Mouse (Mus musculus): ENCODE data around the gene Tmem98.
A peak's percentile ranks its signal among the peaks of the same experiment; 100 is the strongest.

Gene Tmem98

GRCm38 (mm10) chr11:80809993-80810821 lies at the start of gene Tmem98:
Gene Tmem98 (plus strand): TSS chr11:80810175.
- peak; percentile 26 for DNase-seq (ENCODE audit: low read depth, low spot score)

DNA sequence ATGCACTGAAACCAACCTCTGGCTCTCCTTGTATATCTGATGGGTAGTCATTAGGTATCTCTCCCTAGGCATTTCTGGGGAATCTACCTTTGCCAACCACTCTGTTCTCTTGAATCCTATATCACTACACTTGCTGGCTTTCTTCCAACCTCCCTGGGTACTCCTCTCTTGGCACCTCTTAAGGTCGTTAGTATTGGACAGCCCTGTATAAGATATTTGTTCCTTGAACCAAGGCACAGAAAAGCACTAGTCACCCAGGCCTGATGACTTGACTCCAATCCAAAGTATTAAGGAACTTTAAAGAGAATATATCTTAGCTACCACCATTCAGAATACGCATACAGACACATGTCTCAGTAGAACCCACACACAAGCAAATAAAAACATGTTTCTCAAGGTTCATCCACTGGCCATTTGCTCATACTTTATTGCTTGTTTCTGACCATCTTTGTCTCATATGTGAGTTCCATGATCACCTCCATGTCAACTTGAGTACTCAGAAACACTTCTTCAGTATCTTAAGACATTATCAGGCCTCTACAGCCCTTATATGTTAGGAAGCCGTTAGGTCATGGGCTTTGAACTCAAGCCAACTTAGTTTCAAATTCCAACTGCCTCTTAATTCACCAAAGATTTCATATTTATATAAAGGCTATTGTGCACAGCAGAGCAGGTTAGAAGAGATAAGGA lies 48.5 kb upstream of the Tmem98 start:
- DNase-seq (ENCODE audit: low read depth, low spot score), result no peak

GRCm38 (mm10) chr11:80762066-80762465 lies 47.9 kb upstream of the Tmem98 start:
- no peak for DNase-seq (ENCODE audit: low read depth, low spot score)

- no peak for DNase-seq (ENCODE audit: low read depth, low spot score)
Observed at GRCm38 (mm10) chr11:80766068-80766467, 43.9 kb upstream of the Tmem98 start.

DNA sequence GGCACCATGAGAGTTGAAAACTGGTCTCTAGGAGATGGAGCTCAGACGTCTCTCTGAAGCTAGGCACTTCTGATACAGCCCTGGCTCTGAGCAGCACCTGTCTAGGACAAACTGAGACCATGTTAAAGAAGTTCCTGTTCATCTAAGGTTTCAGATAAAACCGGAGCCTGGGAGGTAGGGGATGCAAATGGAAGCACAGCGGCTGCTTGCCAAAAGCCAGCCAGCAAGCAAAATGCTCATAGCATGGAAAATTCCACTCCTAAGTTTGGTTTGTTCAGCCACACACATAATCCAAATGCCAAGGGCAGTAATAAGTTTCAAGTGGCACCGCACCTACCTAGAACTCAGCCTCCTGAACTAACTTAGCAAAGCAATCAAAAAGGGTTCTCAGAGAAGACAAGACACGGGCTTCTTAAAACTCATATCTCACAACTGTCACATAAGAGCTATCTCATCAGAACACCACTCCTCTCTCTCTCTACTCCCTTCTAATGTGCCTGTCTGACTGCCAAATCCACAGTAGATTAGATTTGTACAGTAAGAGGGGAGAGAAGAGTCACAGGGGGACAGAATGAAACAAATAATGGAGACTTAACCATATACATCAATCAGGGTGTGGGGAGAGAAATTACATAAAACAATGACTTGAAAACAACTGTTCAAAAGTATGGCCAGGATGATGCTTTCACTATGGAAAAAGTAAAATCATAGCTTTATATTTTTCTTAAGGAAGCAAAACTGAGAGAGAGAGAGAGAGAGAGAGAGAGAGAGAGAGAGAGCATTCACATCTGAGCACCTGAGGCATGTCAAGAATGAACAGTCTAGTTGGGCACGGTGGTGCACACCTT lies 43.3 kb upstream of the Tmem98 start:
- no peak for DNase-seq (ENCODE audit: low read depth, low spot score)

GRCm38 (mm10) chr11:80767320-80767617 lies 42.7 kb upstream of the Tmem98 start:
- no peak for DNase-seq (ENCODE audit: low read depth, low spot score)

GRCm38 (mm10) chr11:80771186-80771585 lies 38.8 kb upstream of the Tmem98 start:
- no peak for DNase-seq (ENCODE audit: low read depth, low spot score)

DNA sequence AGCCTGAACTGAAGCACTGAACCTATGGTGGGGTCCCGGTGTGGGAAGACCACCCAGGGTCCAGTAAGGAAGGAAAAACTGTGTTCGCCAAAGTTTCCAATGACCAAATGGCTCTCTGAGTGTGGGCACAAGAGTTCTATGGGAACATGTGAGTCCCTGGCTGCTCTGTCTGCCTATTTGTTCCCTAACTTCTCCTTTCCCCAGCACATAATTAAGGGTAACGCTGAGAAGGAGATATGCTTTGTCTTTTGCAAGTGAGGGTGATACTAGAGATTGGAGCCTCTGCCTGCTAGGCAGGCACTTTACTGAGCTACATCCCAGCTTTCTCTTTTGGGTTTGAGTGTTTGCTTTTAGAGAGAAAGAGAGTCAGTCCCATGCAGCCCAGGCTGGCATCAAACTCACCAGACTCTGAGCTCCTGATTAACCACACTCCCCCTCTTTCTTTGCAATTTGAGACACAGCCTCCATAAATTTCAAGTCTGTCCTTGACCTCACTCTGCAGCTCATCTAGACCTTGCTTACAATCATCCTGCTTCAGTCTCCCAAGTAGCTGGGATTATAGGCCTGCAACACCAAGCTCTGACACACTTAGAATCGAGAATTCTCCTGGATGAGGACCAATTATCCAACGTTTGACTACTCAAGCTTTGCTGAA lies 38.3 kb upstream of the Tmem98 start:
- DNase-seq (ENCODE audit: low read depth, low spot score), result no peak

- DNase-seq (ENCODE audit: low read depth, low spot score), result no peak
Observed at GRCm38 (mm10) chr11:80772595-80773210, 37.3 kb upstream of the Tmem98 start.

DNA sequence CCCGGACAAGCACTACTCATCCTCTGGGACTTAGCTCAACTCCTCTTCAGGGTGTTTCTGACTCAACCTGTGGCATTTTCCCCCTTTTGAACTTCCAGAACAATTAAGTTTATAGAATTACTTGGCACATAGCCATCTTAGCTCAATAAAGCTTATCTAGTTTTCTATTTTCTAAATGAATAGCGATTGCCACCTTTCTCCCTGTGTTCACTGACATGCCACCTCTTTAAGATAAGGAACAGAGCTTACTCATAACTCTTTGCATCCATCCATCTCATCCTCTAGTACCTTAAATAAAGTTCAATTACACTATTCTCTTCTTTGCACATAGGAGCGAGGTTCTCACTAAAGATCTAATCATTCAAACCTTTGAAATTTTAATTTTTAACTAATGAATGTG lies 34.4 kb upstream of the Tmem98 start:
- DNase-seq (ENCODE audit: low read depth, low spot score), result no peak

DNA sequence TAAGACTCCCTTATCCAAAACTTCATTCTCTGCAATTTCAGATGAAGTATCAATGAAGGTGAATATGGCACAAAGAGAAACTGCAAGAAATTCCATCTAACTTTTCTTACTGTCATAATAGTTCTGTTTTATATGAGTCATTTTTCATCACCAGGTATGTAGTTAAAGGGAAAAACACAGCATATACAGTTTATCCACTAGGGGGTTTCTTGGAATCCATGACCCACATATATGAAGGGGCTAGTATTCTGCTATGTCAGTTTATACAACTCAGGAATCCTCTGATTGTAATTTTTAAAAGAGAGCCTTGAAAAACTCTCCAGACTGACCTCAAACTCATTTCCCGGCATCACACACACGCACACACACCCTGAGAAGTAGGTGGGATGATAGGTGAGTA lies 32.3 kb upstream of the Tmem98 start:
- no peak for DNase-seq (ENCODE audit: low read depth, low spot score)

DNA sequence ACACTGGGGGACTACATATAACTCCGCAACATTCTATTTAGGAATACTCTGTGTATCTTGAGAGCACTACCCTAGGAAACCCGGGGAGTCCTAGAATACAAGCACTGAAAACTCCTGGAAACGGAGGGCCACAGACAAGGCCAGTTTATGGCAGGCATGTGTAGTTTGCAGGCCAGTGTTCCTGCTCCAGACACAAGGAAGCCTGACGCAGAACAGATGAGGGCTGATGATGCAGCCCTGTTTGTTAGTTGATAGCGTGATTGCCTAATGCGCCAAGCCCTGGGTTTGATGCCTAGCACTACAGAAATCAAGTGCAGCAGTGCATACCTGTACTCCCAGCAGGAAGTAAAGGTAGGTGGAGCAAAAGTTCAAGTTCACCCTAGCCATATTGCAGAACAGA lies 31.8 kb upstream of the Tmem98 start:
- no peak for DNase-seq (ENCODE audit: low read depth, low spot score)

GRCm38 (mm10) chr11:80778916-80779526 lies 31.0 kb upstream of the Tmem98 start:
- no peak for DNase-seq (ENCODE audit: low read depth, low spot score)

DNA sequence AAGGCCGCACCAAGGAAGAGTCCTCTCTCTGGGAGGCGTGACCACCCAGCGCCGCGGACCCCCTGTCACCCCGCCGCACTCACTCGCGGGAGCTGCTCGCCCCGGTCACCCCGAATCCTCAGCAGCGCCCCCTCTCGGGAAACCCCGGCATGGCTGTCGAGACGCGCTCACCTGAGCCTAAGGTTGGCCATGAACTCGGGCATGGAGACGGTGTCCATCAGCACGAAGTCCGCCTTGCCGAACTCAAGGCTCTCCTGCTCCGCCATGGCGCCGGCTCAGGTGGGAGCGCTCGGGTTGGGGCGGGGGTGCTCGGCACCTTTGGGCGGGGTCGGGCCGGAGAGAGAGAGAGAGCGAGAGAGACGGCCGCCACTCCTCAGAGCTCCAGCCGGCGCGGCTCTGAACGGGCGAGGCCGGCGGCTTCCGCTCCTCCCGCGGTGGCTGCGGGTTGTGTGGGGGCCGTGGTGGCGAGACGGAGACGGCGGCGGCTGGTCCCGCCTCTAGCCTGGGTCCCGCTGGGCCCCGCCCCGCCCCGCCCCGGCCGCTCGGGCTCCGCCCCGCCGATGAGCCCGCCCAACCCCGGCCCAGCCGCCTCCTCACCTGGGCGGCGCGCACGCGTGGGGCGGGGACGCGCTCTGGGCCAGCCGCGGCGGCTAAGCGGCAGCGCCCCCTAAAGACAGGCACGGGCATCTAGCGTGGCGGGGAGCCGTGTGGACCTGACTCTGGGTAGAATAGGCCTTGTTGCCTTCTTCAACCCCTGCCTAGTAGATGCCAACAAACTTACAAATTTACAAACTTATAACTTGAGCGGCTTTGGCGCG lies 30.2 kb upstream of the Tmem98 start, which contains the start of gene Myo1d:
Myo1d (minus strand) TSS at position 499 of the 818 bp plus-strand sequence.
- DNase-seq (ENCODE audit: low read depth, low spot score), result peak; percentile 80

GRCm38 (mm10) chr11:80781535-80781934 lies 28.4 kb upstream of the Tmem98 start:
- DNase-seq (ENCODE audit: low read depth, low spot score), result no peak

DNA sequence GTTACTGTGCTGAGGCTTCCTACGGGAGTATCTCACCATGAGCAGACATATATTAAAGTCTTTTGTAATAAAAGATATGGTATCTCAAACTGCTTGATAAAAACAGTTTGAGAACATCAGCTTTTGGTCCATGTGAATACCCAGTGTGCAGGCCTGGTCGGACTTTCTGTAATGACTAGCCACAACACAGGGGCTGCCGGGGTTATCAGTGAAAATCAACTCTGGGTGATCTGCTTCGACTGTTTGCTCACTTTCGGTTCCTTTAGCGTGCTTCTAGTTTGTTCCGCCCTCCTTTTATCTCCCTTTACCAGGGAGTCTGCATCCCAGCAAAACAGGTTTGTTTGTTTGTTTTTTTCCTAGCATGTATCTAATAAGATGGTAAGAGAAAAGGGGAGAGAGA lies 26.5 kb upstream of the Tmem98 start:
- no peak for DNase-seq (ENCODE audit: low read depth, low spot score)

DNA sequence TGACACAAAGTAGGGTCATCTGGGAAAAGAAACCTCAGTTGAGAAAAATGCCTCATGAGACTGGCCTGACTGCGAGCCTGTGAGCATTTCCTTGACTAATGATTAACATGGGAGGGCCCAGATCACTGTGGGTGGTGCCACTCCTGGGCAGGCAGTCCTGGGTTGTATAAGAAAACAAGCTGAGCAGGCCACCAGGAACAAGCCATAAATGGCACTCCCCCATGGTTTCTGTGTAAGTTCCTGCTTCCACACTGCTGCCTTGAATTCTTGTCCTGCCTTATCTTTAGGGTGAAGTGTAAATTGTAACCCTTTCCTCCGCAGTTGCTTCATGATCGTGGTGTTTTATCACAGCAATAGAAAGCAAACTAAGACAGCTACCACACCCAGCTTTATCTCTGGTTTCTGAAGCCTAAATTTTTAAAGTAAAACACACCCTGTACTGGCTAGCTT lies 25.7 kb upstream of the Tmem98 start:
- DNase-seq (ENCODE audit: low read depth, low spot score), result no peak

DNA sequence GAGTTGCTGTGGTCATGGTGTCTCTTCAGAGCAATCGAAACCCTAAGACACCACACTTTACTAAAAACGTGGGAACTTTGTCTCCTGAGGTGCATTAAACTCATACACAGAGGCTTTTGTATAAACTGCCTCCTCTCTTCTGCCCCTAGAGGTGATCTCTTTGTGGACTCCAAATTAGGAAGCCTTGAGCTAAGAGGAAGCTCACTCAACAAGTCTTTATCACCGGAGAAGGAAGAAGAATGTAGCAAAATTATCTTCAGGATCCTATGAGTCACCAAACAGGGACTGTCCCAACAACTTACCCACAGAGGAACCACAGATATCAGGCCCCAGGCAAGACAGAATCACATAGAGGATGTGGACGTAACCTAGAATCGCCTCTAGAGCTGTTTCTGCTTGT lies 24.3 kb upstream of the Tmem98 start:
- DNase-seq (ENCODE audit: low read depth, low spot score), result no peak

DNA sequence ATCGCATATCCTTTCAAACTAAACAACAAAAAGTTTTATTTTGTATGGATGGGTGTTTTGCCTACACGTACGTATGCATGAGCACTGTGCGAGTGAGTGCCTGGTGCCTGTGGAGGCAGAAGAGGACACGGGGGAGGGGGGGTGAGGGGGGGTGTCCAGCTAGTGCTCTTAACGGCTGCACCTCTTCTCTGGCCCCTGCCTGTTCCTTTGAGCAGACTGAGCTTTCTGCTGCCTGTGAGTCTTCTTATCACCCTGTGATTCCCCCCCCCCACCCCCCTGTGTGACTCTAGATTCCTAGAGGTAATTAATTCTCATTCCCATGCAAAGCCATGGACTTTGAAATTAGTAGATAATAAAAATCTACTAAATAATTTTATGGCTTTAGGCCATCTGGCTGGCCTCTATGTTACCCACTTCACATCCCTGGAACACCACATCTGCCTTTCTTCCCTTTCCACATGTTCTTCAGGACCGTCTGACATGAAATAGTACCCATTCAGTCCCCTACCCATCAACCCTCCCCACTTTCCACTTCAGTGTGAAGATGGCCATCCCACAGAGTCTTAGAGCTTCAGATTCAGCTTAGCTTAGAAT lies 20.2 kb upstream of the Tmem98 start:
- no peak for DNase-seq (ENCODE audit: low read depth, low spot score)

DNA sequence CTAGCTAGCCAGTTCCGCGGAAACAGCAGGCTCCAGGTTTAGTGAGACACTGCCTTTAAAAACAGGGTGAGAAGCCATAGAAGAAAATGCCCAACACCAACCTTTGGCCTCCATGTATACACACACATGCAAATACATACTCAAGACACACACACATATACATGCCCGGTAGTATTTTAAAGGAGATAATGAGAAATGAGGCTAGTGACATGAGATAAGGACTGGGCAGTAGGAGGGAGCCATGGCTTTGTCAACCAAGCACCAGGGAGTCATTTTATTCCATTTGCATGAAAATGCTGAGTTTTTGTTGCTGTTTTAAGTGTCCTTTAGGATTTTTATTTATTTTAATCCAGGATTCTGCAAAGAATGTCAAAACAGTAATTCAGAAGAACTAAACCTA lies 19.6 kb upstream of the Tmem98 start:
- DNase-seq (ENCODE audit: low read depth, low spot score), result no peak
